9 mouse cellular contexts compared by ENCODE assay signal in the genomic region with DNA sequence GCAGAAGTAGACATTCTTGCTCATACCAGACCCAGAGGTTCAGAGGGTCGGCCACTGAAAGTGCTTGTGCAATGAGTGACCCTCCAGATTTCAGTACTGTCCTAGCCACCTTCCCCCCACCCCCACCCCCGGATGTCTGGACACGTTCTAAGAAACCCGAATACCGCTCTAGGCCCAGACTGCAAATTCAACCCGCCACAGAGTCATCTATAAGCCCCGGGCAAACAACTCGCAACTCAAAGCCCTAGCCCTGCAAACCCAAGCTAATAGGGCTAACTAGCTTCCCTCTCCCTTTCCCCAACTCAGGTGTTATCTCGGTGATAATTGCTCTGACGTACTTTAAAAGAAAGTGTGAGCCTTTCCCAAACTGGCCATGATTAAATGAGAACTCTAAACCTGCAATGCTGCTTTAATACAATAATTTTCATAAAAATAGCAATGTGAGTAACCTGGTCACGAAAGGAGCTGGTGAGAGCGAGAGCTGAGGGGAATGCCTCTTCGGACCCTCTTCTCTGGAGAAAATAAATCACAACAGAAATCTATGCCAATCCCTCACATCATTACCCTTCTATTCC. TPM values are rescaled to one million over a fixed set of nuclear protein-coding genes. Genes with fewer than 3 reads are reported as not detected.
DNase-seq lines count a peak whose midpoint lies in the region; ATAC-seq and TF ChIP-seq lines count a peak whose summit lies in the region.
"Had no signal": no experiment of that assay in that cellular context is flagged by ENCODE, and none has a peak within 500 bp of the region (broad histone marks: within the 10 kb centered on the region; RNA-seq: fewer than 3 reads in every experiment).

No protein-coding gene starts in this region.

- WGBS in heart, postnatal 0 days, result 4% methylated on average over 13 of the region's 13 CpGs
- 3% methylated on average over 13 of the region's 13 CpGs for WGBS in forebrain, embryonic 15.5 days

- no peaks in the 10 kb centered on the region for H3K36me3 ChIP-seq in heart, postnatal 0 days (replicated peaks; ENCODE audit: control insufficient read depth, insufficient read depth, low read length)
- H3K36me3 ChIP-seq in forebrain, embryonic 15.5 days, result no peaks in the 10 kb centered on the region

- H3K4me3 ChIP-seq in heart, postnatal 0 days (ENCODE audit: low read depth, low read length), result no peak overlapping the region
- H3K4me3 ChIP-seq in cortical plate, adult 2 months (ENCODE audit: insufficient read depth, low read length), result peak overlapping the region; percentile 97
- peak overlapping the region; percentile 82 for H3K4me3 ChIP-seq in forebrain, embryonic 15.5 days

- intact Hi-C loops in heart, postnatal 36 days (cut with DNase I), result loop anchor here (5.0 kb wide), 1 partner anchor 45 kb away; no protein-coding TSS in a partner anchor

- DNase-seq in heart, postnatal 0 days (ENCODE audit: low spot score), result no peak
- no peak for DNase-seq in heart, postnatal 36 days
- DNase-seq in mesoderm, embryonic 11.5 days (ENCODE audit: low read depth, low spot score), result peak; percentile 22
- no peak for DNase-seq in B cell, adult 2 months
- no peak for DNase-seq in adrenal gland, adult 18-20 months (ENCODE audit: low spot score in 2 of 2)
- DNase-seq in adrenal gland, postnatal 14 days, result no peak

- H3K27me3 ChIP-seq in heart, postnatal 0 days (ENCODE audit: control insufficient read depth, insufficient read depth, low read length), result peaks cover 17% of the 10 kb centered on the region
- H3K27me3 ChIP-seq in forebrain, embryonic 15.5 days, result no peaks in the 10 kb centered on the region

- H3K27ac ChIP-seq in heart, postnatal 0 days (ENCODE audit: low read depth), result no peak overlapping the region
- peak overlapping the region; percentile 90 for H3K27ac ChIP-seq in cortical plate, adult 2 months (ENCODE audit: insufficient read depth, low read length)
- H3K27ac ChIP-seq in forebrain, embryonic 15.5 days (replicated peaks), result peak overlapping the region; percentile 93
- H3K27ac ChIP-seq: kidney, postnatal 0 days had no signal

- H3K4me1 ChIP-seq in heart, postnatal 0 days (ENCODE audit: control insufficient read depth, insufficient read depth), result peaks cover 5% of the 10 kb centered on the region; the same call in 1 of the 2 replicates
- no peaks in the 10 kb centered on the region for H3K4me1 ChIP-seq in cortical plate, adult 2 months (ENCODE audit: control insufficient read depth, insufficient read depth, low read length)
- peaks cover 27% of the 10 kb centered on the region for H3K4me1 ChIP-seq in forebrain, embryonic 15.5 days

- TF ChIP-seq CTCF in heart, postnatal 0 days (IDR thresholded peaks at IDR 0.05; ENCODE audit: low read depth), result no peak
- no peak for TF ChIP-seq CTCF in cortical plate, adult 2 months (IDR thresholded peaks at IDR 0.05; ENCODE audit: extremely low read depth, insufficient read depth, low read length)

- H3K9ac ChIP-seq in heart, postnatal 0 days (replicated peaks; ENCODE audit: low read depth, low read length), result no peak overlapping the region
- H3K9ac ChIP-seq in forebrain, embryonic 15.5 days (replicated peaks), result peak overlapping the region; percentile 17

- TF ChIP-seq POLR2A in cortical plate, adult 2 months (IDR thresholded peaks at IDR 0.05; ENCODE audit: extremely low read depth, insufficient read depth, low read length), result no peak

- peak overlapping the region; percentile 31 for H3K4me2 ChIP-seq in heart, postnatal 0 days (ENCODE audit: low read depth, low read length)
- H3K4me2 ChIP-seq in forebrain, embryonic 15.5 days (replicated peaks), result peak overlapping the region; percentile 68

- H3K9me3 ChIP-seq in heart, postnatal 0 days (replicated peaks; ENCODE audit: control insufficient read depth, low read length), result no peaks in the 10 kb centered on the region
- H3K9me3 ChIP-seq in forebrain, embryonic 15.5 days, result no peaks in the 10 kb centered on the region

- TF ChIP-seq EP300 in heart, postnatal 0 days (IDR thresholded peaks at IDR 0.05; ENCODE audit: low read depth), result no peak

- no peak for ATAC-seq in heart, postnatal 0 days (ENCODE audit: insufficient read depth, low read depth)
- ATAC-seq in forebrain, embryonic 15.5 days (replicated peaks), result peak; percentile 29

RNA-seq across cellular contexts. Expression of gene Snap25, which starts 0.7 kb away (rescaled TPM):
- total RNA-seq in heart, postnatal 0 days (2014; rRNA removed; ENCODE audit: low replicate concordance), result not detected in 2 replicates
- 0.23 and 0.33 TPM in 2 replicates for polyA plus RNA-seq in heart, postnatal 0 days (2015; fragmentation: Nextera tagmentation; extraction: Ambion mirVana)
- total RNA-seq in heart, postnatal 36 days (2021), result under 1 TPM in 1 of 2 experiments, not detected in 1; 0.83 TPM
- polyA plus RNA-seq in cortical plate, adult 2 months (2012; rRNA removed), result 2,914 and 2,964 TPM in 2 replicates
- polyA plus RNA-seq in forebrain, embryonic 15.5 days (2015; fragmentation: Nextera tagmentation; extraction: Ambion mirVana), result 110 and 114 TPM in 2 replicates
- total RNA-seq in adrenal gland, adult 18-20 months (2021), result 10 to 100 TPM; 34.0 to 56.6 TPM
- total RNA-seq in adrenal gland, postnatal 14 days (2021), result 29.4 and 42.5 TPM in 2 replicates

Comparison
In these comparisons a context has a peak if more than half of its experiments do, and no peak if none do; other contexts are left out.
1. RNA of gene Snap25, which starts 0.7 kb away (total RNA-seq): 34.0 to 56.6 TPM in adrenal gland, adult 18-20 months and 29.4 to 42.5 TPM in adrenal gland, postnatal 14 days; 0.83 TPM in heart, postnatal 36 days and not detected in heart, postnatal 0 days; every median in the first group is over 10 times any median in the second.